Mouse (Mus musculus): ENCODE results near the gene Tex26. TPM values are rescaled to one million over a fixed set of nuclear protein-coding genes. Genes with fewer than 3 reads are reported as not detected.

The Tex26 gene
- polyA plus RNA-seq, 1 experiment = not detected

DNA sequence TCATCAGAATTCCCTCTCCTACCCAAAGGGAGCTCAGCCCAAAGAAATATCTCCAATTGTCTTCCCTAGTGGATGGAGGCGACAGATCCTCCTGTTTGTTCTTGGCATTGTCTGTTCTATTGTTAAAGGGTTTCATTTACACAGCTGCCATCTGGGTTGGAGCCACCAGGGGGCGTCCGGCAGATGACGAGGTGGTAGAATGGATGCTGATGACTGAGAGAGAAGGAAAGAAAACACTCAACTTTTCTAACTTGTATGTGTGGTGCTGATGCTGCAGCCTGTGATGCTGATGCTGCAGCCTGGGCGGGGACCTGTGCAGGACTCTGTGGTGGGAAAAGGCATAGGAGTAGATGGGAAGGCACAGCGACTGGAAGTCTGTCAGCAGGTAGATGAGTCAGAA is 14.8 kb downstream of the Tex26 start:
- WGBS = 29% methylated on average over 6 of the region's 6 CpGs
- H3K4me1 ChIP-seq (ENCODE audit: control insufficient read depth, insufficient read depth, insufficient read length) = no peaks in the 10 kb centered on the region
- peak; percentile 22 to 59 for DNase-seq (ENCODE audit: low read depth in 1 of 2, low spot score in 2 of 2)
- H3K27me3 ChIP-seq (ENCODE audit: control insufficient read depth, insufficient read depth, low read length) = no peaks in the 10 kb centered on the region
- no peak overlapping the region for H3K27ac ChIP-seq (ENCODE audit: insufficient read depth, low read length)
- H3K4me3 ChIP-seq (ENCODE audit: extremely low read depth, insufficient read depth, insufficient read length) = no peak overlapping the region
- no peaks in the 10 kb centered on the region for H3K36me3 ChIP-seq (ENCODE audit: control insufficient read depth, insufficient read depth, low read length)
- TF ChIP-seq POLR2A (IDR thresholded peaks at IDR 0.05; ENCODE audit: low read depth, low read length) (no peak), CTCF (IDR thresholded peaks at IDR 0.05; ENCODE audit: extremely low read depth, insufficient read depth, insufficient read length, insufficient replicate concordance) (peak; percentile 77; the same call in 1 of the 2 replicates)

DNA sequence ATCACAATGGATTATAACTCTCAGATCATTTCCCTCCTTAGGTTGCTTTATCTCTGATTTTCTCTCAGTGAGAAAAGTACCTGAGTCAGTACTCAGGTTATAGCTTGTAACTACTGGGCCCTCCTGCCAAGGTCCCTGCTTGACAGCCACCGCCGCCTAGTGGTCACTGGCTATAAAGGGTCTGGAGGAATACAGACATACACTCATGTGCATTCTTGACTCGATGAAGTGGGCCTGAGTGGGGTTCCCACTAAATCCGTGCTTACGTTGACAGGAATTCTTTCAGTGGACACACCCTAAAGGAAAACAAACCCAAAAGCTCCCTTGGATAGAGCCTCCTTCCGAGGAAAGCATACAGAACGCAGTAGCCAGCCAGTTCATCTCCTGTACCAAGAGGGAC is 17.1 kb downstream of the Tex26 start:
- Histone ChIP-seq H3K4me1 (ENCODE audit: control insufficient read depth, insufficient read depth, insufficient read length) (no peaks in the 10 kb centered on the region), H3K27ac (ENCODE audit: insufficient read depth, low read length) (no peak overlapping the region), H3K36me3 (ENCODE audit: control insufficient read depth, insufficient read depth, low read length) (no peaks in the 10 kb centered on the region), H3K27me3 (ENCODE audit: control insufficient read depth, insufficient read depth, low read length) (no peaks in the 10 kb centered on the region), H3K4me3 (ENCODE audit: extremely low read depth, insufficient read depth, insufficient read length) (no peak overlapping the region)
- TF ChIP-seq POLR2A (IDR thresholded peaks at IDR 0.05; ENCODE audit: low read depth, low read length) (no peak), CTCF (IDR thresholded peaks at IDR 0.05; ENCODE audit: extremely low read depth, insufficient read depth, insufficient read length, insufficient replicate concordance) (no peak)
- DNase-seq (ENCODE audit: low read depth in 1 of 2, low spot score in 2 of 2) = no peak
- 87% methylated on average over 7 of the region's 7 CpGs for WGBS

DNA sequence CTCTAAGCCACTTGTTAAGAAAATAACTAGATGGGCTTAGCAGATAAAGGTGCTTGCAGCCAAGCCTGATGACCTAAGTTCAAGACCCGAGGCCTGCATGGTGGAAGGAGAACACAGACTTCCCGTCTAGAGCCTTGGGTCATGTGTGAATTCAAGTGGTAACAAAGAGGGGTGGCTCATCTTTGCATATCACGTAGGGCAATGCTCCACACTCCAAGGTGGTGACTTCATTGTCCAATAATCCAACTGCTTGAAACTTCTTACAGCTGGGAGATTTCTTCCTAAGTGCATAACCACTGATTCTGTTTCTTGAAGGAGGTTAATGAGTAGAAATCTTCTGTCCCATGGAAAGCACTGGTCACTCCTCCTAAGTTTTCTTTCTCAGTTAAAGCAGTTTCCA is 22.6 kb downstream of the Tex26 start:
- 82% methylated on average over 3 of the region's 3 CpGs for WGBS
- Histone ChIP-seq H3K36me3 (ENCODE audit: control insufficient read depth, insufficient read depth, low read length) (no peaks in the 10 kb centered on the region), H3K4me3 (ENCODE audit: extremely low read depth, insufficient read depth, insufficient read length) (no peak overlapping the region), H3K27ac (ENCODE audit: insufficient read depth, low read length) (no peak overlapping the region), H3K27me3 (ENCODE audit: control insufficient read depth, insufficient read depth, low read length) (no peaks in the 10 kb centered on the region), H3K4me1 (ENCODE audit: control insufficient read depth, insufficient read depth, insufficient read length) (no peaks in the 10 kb centered on the region)
- no peak for DNase-seq (ENCODE audit: low read depth in 1 of 2, low spot score in 2 of 2)
- no peak for TF ChIP-seq POLR2A (IDR thresholded peaks at IDR 0.05; ENCODE audit: low read depth, low read length)
- no peak for TF ChIP-seq CTCF (IDR thresholded peaks at IDR 0.05; ENCODE audit: extremely low read depth, insufficient read depth, insufficient read length, insufficient replicate concordance)

DNA sequence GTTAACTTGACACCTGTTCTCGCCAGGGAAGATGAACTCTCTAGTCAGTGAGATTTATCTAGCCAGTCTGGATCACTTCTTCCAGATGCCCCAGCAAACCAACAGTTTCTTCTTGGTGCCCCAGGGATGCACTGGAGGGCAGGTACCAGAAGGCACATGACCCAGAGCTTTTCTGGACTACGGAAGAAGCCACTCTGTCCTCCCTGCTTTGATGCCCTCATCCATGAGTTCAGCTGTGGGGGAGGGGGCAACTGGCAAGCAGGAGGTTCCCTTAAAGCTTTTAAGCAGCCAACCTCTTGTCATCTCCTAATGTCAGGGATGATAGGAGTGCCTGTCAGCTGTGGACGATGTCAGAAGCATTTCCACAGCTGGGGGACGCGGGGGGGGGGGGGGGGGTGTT is 25.8 kb downstream of the Tex26 start:
- 76% methylated on average over 5 of the region's 5 CpGs for WGBS
- H3K27me3 ChIP-seq (ENCODE audit: control insufficient read depth, insufficient read depth, low read length) = no peaks in the 10 kb centered on the region
- H3K4me3 ChIP-seq (ENCODE audit: extremely low read depth, insufficient read depth, insufficient read length) = no peak overlapping the region
- no peak overlapping the region for H3K27ac ChIP-seq (ENCODE audit: insufficient read depth, low read length)
- no peaks in the 10 kb centered on the region for H3K4me1 ChIP-seq (ENCODE audit: control insufficient read depth, insufficient read depth, insufficient read length)
- DNase-seq (ENCODE audit: low read depth in 1 of 2, low spot score in 2 of 2) = no peak
- no peaks in the 10 kb centered on the region for H3K36me3 ChIP-seq (ENCODE audit: control insufficient read depth, insufficient read depth, low read length)
- TF ChIP-seq POLR2A (IDR thresholded peaks at IDR 0.05; ENCODE audit: low read depth, low read length) = no peak

DNA sequence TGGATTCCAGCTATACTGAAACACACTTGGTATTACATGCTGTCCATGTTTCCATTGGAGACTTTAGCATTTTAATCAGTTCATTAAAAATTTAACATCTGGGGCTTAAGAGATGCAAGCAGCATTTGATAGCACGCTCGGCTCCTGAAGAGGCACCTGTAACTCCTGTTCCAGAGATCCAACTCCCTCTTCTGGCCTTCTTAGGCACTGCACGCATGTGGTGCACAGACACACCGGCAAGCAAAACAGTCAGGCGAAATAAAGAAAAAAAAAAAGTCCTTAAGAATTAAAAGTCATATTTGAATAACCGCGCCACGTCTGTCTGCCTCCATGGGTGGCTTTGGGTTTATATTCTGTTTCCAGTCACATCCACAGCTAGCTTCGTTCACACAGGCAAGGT is 34.7 kb downstream of the Tex26 start:
- Histone ChIP-seq H3K4me1 (ENCODE audit: control insufficient read depth, insufficient read depth, insufficient read length) (no peaks in the 10 kb centered on the region), H3K27ac (ENCODE audit: insufficient read depth, low read length) (no peak overlapping the region), H3K4me3 (ENCODE audit: extremely low read depth, insufficient read depth, insufficient read length) (no peak overlapping the region), H3K27me3 (ENCODE audit: control insufficient read depth, insufficient read depth, low read length) (no peaks in the 10 kb centered on the region), H3K36me3 (ENCODE audit: control insufficient read depth, insufficient read depth, low read length) (no peaks in the 10 kb centered on the region)
- WGBS = 96% methylated on average over 9 of the region's 9 CpGs
- no peak for TF ChIP-seq POLR2A (IDR thresholded peaks at IDR 0.05; ENCODE audit: low read depth, low read length)
- no peak for TF ChIP-seq CTCF (IDR thresholded peaks at IDR 0.05; ENCODE audit: extremely low read depth, insufficient read depth, insufficient read length, insufficient replicate concordance)
- no peak for DNase-seq (ENCODE audit: low read depth in 1 of 2, low spot score in 2 of 2)

DNA sequence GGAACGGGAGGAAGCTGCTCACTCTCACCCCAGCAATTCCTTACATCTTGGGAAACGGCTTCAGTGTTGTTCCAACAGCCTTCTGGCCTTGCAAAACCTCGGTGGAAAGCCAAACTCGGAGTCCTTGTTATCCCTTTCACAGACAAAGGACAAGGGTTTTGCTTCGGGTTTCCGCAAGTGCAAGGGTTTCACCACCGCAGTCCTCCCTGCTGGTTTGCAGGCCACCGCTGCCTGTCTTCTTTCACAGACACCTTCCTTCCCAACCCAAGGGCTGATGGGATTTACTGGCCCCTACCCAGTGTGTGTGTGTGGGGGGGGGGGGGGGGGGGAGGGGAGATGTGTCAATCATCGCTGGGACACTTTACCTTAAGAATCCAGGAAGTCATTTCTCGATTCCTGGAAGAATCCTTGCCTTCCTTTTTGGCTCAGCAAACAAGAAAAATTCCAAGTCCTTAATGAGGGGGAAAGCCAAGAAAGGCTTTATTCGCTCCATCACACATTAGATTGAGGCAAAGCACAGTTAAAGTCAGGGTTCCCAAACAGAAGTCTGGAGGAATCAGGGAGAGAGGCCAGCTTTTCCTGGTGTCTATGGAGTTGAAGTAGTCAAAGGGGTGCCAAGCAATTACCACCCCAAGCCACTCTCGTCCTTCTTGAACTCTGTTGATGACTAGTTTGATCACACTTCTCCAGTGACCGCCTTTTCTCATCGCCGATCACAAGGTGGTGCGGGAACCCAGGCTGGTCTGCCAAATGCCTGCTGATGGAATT is 35.4 kb downstream of the Tex26 start:
- WGBS = 92% methylated on average over 16 of the region's 16 CpGs
- Histone ChIP-seq H3K4me3 (ENCODE audit: extremely low read depth, insufficient read depth, insufficient read length) (no peak overlapping the region), H3K4me1 (ENCODE audit: control insufficient read depth, insufficient read depth, insufficient read length) (no peaks in the 10 kb centered on the region), H3K27ac (ENCODE audit: insufficient read depth, low read length) (no peak overlapping the region), H3K36me3 (ENCODE audit: control insufficient read depth, insufficient read depth, low read length) (no peaks in the 10 kb centered on the region), H3K27me3 (ENCODE audit: control insufficient read depth, insufficient read depth, low read length) (no peaks in the 10 kb centered on the region)
- TF ChIP-seq CTCF (IDR thresholded peaks at IDR 0.05; ENCODE audit: extremely low read depth, insufficient read depth, insufficient read length, insufficient replicate concordance) (no peak), POLR2A (IDR thresholded peaks at IDR 0.05; ENCODE audit: low read depth, low read length) (no peak)
- DNase-seq (ENCODE audit: low read depth in 1 of 2, low spot score in 2 of 2) = no peak

DNA sequence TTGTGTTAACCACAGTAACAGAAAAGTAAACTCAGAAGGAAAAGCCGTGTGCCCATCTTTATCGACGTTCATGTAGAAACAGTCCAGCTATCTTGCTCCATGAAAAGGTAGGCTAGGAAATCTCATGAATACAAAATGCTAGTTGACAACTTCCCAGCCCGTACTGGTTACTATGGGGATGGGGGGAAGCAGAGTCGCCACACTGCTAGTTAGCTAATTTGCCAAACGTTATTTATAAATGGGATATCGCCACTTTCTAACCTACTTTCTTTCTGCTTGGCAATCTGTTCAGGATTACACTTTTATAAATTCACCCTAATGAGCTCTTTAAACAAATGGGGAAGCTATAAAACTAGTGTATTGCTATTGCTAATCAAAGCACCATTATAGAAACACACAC is 42.5 kb downstream of the Tex26 start:
- Histone ChIP-seq H3K27ac (ENCODE audit: insufficient read depth, low read length) (no peak overlapping the region), H3K27me3 (ENCODE audit: control insufficient read depth, insufficient read depth, low read length) (no peaks in the 10 kb centered on the region), H3K36me3 (ENCODE audit: control insufficient read depth, insufficient read depth, low read length) (no peaks in the 10 kb centered on the region), H3K4me1 (ENCODE audit: control insufficient read depth, insufficient read depth, insufficient read length) (no peaks in the 10 kb centered on the region), H3K4me3 (ENCODE audit: extremely low read depth, insufficient read depth, insufficient read length) (no peak overlapping the region)
- TF ChIP-seq CTCF (IDR thresholded peaks at IDR 0.05; ENCODE audit: extremely low read depth, insufficient read depth, insufficient read length, insufficient replicate concordance) (no peak), POLR2A (IDR thresholded peaks at IDR 0.05; ENCODE audit: low read depth, low read length) (no peak)
- 92% methylated on average over 7 of the region's 7 CpGs for WGBS
- DNase-seq (ENCODE audit: low read depth in 1 of 2, low spot score in 2 of 2) = no peak
